Mouse (Mus musculus): ENCODE results near the gene Cachd1. TPM values are rescaled to one million over a fixed set of nuclear protein-coding genes. Genes with fewer than 3 reads are reported as not detected.
A peak's percentile ranks its signal among the peaks of the same experiment; 100 is the strongest.

Gene Cachd1
- 10 to 100 TPM; 12.7 to 13.9 TPM for total RNA-seq (2021)
- long read RNA-seq, experiment 1, full-length matches to known transcripts: 4 of 5 reads
- long read RNA-seq, experiment 1, partial matches to known transcripts: 0 of 5 reads
- long read RNA-seq, experiment 1, other reads (novel, unspliced or antisense): 1 of 5 reads
- long read RNA-seq, experiment 2, partial matches to known transcripts: 5 of 6 reads
- long read RNA-seq, experiment 2, other reads (novel, unspliced or antisense): 1 of 6 reads

GRCm38 (mm10) chr4:100776043-100776870 lies at the start of gene Cachd1:
Cachd1 (plus strand) TSS chr4:100776675.
- DNase-seq (ENCODE audit: low spot score in 2 of 2): peak; percentile 77 to 87

- DNase-seq (ENCODE audit: low spot score in 2 of 2): peak in 1 of 2 experiments; percentile 17
Measured at GRCm38 (mm10) chr4:100728896-100729479, 47.5 kb upstream of the Cachd1 start.

GRCm38 (mm10) chr4:100735098-100735935 lies 41.2 kb upstream of the Cachd1 start:
- DNase-seq (ENCODE audit: low spot score in 2 of 2): no peak

- no peak for DNase-seq (ENCODE audit: low spot score in 2 of 2)
Measured at GRCm38 (mm10) chr4:100735936-100736349, 40.5 kb upstream of the Cachd1 start.

- DNase-seq (ENCODE audit: low spot score in 2 of 2): no peak
Measured at GRCm38 (mm10) chr4:100743615-100744014, 32.9 kb upstream of the Cachd1 start.

- DNase-seq (ENCODE audit: low spot score in 2 of 2): no peak
Measured at GRCm38 (mm10) chr4:100752278-100752677, 24.2 kb upstream of the Cachd1 start.

- DNase-seq (ENCODE audit: low spot score in 2 of 2): no peak
Measured at GRCm38 (mm10) chr4:100755632-100756031, 20.8 kb upstream of the Cachd1 start.

GRCm38 (mm10) chr4:100756499-100756898 lies 20.0 kb upstream of the Cachd1 start:
- DNase-seq (ENCODE audit: low spot score in 2 of 2): no peak

- no peak for DNase-seq (ENCODE audit: low spot score in 2 of 2)
Measured at GRCm38 (mm10) chr4:100758265-100758898, 18.1 kb upstream of the Cachd1 start.

- DNase-seq (ENCODE audit: low spot score in 2 of 2): no peak
Measured at GRCm38 (mm10) chr4:100759603-100760002, 16.9 kb upstream of the Cachd1 start.

GRCm38 (mm10) chr4:100760416-100760815 lies 16.1 kb upstream of the Cachd1 start:
- no peak for DNase-seq (ENCODE audit: low spot score in 2 of 2)

- DNase-seq (ENCODE audit: low spot score in 2 of 2): no peak
Measured at GRCm38 (mm10) chr4:100768606-100769005, 7.9 kb upstream of the Cachd1 start.

- peak in 1 of 2 experiments; percentile 51 for DNase-seq (ENCODE audit: low spot score in 2 of 2)
Measured at GRCm38 (mm10) chr4:100776871-100777375, 448 bp downstream of the Cachd1 start.

- DNase-seq (ENCODE audit: low spot score in 2 of 2): peak; percentile 35 to 58
Measured at GRCm38 (mm10) chr4:100777376-100778041, 1.0 kb downstream of the Cachd1 start.

- no peak for DNase-seq (ENCODE audit: low spot score in 2 of 2)
Measured at GRCm38 (mm10) chr4:100778082-100778481, 1.6 kb downstream of the Cachd1 start.

- no peak for DNase-seq (ENCODE audit: low spot score in 2 of 2)
Measured at GRCm38 (mm10) chr4:100779023-100779422, 2.5 kb downstream of the Cachd1 start.

- DNase-seq (ENCODE audit: low spot score in 2 of 2): no peak
Measured at GRCm38 (mm10) chr4:100779695-100780094, 3.2 kb downstream of the Cachd1 start.

GRCm38 (mm10) chr4:100780911-100781310 lies 4.4 kb downstream of the Cachd1 start:
- no peak for DNase-seq (ENCODE audit: low spot score in 2 of 2)

- DNase-seq (ENCODE audit: low spot score in 2 of 2): no peak
Measured at GRCm38 (mm10) chr4:100782348-100782747, 5.9 kb downstream of the Cachd1 start.

- no peak for DNase-seq (ENCODE audit: low spot score in 2 of 2)
Measured at GRCm38 (mm10) chr4:100782891-100783290, 6.4 kb downstream of the Cachd1 start.
